Mouse (Mus musculus): Measurements from ENCODE around the gene Abcb5. TPM values are rescaled to one million over a fixed set of nuclear protein-coding genes. Genes with fewer than 3 reads are reported as not detected.

Gene Abcb5
- total RNA-seq (2012; rRNA removed) (not detected in 2 replicates), polyA plus RNA-seq (2012; ENCODE audit: insufficient read depth in 1 of 2, insufficient read length in 2 of 2, low read depth in 1 of 2, low replicate concordance in 2 of 2, missing spikeins in 1 of 2) (not detected)

DNA sequence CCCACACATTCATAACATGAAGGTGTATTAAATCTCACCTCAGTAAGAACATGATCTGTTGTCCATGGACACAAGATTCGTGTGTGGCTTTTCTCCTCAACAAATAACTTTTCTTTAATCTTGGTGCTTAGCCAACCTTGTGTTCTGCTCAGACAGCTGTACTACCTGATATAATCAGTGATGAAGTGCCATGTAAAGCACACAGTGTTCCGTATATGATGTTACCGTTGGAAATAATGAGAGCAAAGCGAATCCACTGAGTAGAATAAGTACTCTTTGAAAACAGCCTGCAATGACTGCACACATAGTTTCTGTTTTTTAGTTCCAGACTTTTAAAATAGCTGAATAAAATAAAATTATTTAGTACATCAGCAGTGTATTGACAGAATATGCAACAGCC, at the start of gene Abcb5:
TSS of gene Abcb5 (minus strand) at position 101 of the 400 bp plus-strand sequence.
- H3K27ac ChIP-seq (ENCODE audit: control insufficient read depth, low read depth, low read length), result no peak within 1 kb of the TSS
- DNase-seq (ENCODE audit: low read depth, low spot score), result no peak
- no peaks in the 10 kb centered on the region for H3K79me2 ChIP-seq (ENCODE audit: control insufficient read depth, insufficient read depth, low read length, poor library complexity)
- H3K36me3 ChIP-seq (ENCODE audit: control insufficient read depth in 1 of 2, insufficient read depth in 2 of 2, low read length in 2 of 2), result no peaks in the 10 kb centered on the region
- no peak within 1 kb of the TSS for H3K4me3 ChIP-seq (ENCODE audit: control insufficient read depth in 1 of 2, insufficient read depth in 1 of 2, low read depth in 2 of 2, low read length in 2 of 2)
- no peaks in the 10 kb centered on the region for H3K27me3 ChIP-seq (ENCODE audit: control insufficient read depth in 1 of 2, insufficient read depth in 2 of 2, low read length in 2 of 2)
- H3K9me3 ChIP-seq (replicated peaks; ENCODE audit: insufficient read depth, low read length), result no peaks in the 10 kb centered on the region
- H3K4me1 ChIP-seq (ENCODE audit: control insufficient read depth in 1 of 2, insufficient read depth in 2 of 2, low read length in 2 of 2), result no peaks in the 10 kb centered on the region
- no peak within 1 kb of the TSS for H3K9ac ChIP-seq (ENCODE audit: control insufficient read depth, low read depth, low read length, poor library complexity, severe bottlenecking)
- TF ChIP-seq CHD2 (IDR thresholded peaks at IDR 0.05; ENCODE audit: low read length), result no peak
- TF ChIP-seq ZMIZ1 (IDR thresholded peaks at IDR 0.05; ENCODE audit: low read depth, low read length), result no peak
- no peak for TF ChIP-seq MAZ (IDR thresholded peaks at IDR 0.05; ENCODE audit: low read depth, low read length)
- no peak for TF ChIP-seq SMC3 (IDR thresholded peaks at IDR 0.05; ENCODE audit: low read depth, low read length)
- no peak for TF ChIP-seq MYC (IDR thresholded peaks at IDR 0.05; ENCODE audit: low read depth, low read length)
- no peak for TF ChIP-seq ZNF384 (IDR thresholded peaks at IDR 0.05; ENCODE audit: low read depth, low read length)
- no peak for TF ChIP-seq MEF2A (IDR thresholded peaks at IDR 0.05; ENCODE audit: extremely low read depth, insufficient replicate concordance, low read depth, low read length, poor library complexity, severe bottlenecking)
- TF ChIP-seq UBTF (IDR thresholded peaks at IDR 0.05; ENCODE audit: borderline replicate concordance, insufficient read depth, low read depth, low read length), result no peak
- TF ChIP-seq JUND (IDR thresholded peaks at IDR 0.05; ENCODE audit: low read depth, low read length), result no peak
- no peak for TF ChIP-seq CTCF (IDR thresholded peaks at IDR 0.05 in 2 of 3, conservative IDR thresholded peaks at IDR 0.05 in 1 of 3; ENCODE audit: control insufficient read depth in 1 of 3, insufficient read depth in 1 of 3, low read depth in 2 of 3, low read length in 3 of 3, poor library complexity in 1 of 3, severe bottlenecking in 1 of 3)

DNA sequence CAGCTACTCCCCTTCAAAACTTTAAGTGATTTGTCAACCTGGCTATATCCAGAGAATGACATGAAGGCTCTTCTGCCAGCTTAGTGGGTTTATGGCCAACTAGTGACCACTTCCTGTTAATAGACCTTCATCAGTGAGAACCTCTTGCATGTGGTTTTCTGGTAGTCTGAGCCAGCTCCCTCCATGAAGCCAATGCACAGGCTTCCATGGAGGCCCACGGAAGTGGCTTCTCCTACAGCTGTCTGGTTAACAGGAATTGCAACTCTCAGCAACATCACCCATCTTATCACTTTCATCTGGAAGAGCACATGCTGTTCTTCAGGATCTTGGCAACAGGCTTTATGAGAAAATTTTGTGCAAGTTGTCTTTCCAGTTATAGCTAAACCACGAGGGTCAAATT, 33.0 kb upstream of the Abcb5 start:
- H3K27ac ChIP-seq (ENCODE audit: control insufficient read depth, low read depth, low read length), result no peak overlapping the region
- H3K36me3 ChIP-seq (ENCODE audit: control insufficient read depth in 1 of 2, insufficient read depth in 2 of 2, low read length in 2 of 2), result no peaks in the 10 kb centered on the region
- H3K9ac ChIP-seq (ENCODE audit: control insufficient read depth, low read depth, low read length, poor library complexity, severe bottlenecking), result no peak overlapping the region
- H3K79me2 ChIP-seq (ENCODE audit: control insufficient read depth, insufficient read depth, low read length, poor library complexity), result no peaks in the 10 kb centered on the region
- no peak for DNase-seq (ENCODE audit: low read depth, low spot score)
- H3K27me3 ChIP-seq (ENCODE audit: control insufficient read depth in 1 of 2, insufficient read depth in 2 of 2, low read length in 2 of 2), result no peaks in the 10 kb centered on the region
- no peak overlapping the region for H3K4me3 ChIP-seq (ENCODE audit: control insufficient read depth in 1 of 2, insufficient read depth in 1 of 2, low read depth in 2 of 2, low read length in 2 of 2)
- TF ChIP-seq USF1 (IDR thresholded peaks at IDR 0.05; ENCODE audit: low read depth, low read length) (no peak), EP300 (IDR thresholded peaks at IDR 0.05; ENCODE audit: low read depth in 1 of 2, low read length in 2 of 2) (no peak), SIN3A (IDR thresholded peaks at IDR 0.05; ENCODE audit: low read length) (no peak)
- H3K9me3 ChIP-seq (replicated peaks; ENCODE audit: insufficient read depth, low read length), result no peaks in the 10 kb centered on the region
- H3K4me1 ChIP-seq (ENCODE audit: control insufficient read depth in 1 of 2, insufficient read depth in 2 of 2, low read length in 2 of 2), result no peaks in the 10 kb centered on the region
